Mouse (Mus musculus): ENCODE results near the gene Hoxa11.

Gene Hoxa11

DNA sequence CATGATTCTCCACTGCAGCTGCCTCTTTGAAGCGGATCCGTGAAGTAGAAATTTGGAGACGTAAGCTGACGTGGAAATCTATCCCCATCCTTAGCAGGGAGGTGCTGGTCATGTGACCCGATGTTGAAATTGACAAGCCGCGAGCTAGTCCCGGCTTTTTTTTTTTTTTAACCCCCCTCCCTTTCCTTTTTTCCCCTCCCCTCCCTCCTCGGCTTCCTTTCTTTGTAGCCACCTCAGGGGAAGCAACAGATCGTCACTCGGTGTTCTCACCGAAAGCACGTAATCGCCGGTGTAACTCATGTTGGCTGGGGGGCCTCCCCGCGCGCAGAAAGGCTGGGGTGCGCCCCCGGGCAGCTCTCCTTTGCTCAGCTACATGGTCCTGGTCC, at the start of gene Hoxa11:
Gene Hoxa11, minus strand, starts transcription at position 54 of the 386 bp plus-strand sequence.
- DNase-seq (ENCODE audit: extremely low read depth, low read depth, low spot score): no peak

DNA sequence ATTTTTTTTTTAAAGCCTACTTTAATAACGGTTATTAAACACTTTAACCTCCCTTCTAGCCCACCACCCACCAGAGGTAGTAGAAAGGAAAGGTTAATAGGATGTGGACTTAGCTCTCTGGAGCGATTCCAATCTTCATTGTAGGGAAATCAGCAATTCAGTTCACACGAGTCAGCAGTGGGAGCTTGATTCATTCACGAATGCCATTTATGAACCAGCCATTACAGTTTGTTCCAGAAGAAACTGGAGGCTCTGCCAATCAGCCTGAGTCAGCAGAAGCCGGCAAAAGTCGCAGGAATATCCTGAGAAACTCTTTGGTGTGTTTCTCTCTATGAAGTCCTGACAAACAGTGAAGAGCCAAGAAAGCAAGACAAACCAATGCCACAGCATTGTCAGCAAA, 49.0 kb upstream of the Hoxa11 start:
- no peak for DNase-seq (ENCODE audit: extremely low read depth, low read depth, low spot score)

DNA sequence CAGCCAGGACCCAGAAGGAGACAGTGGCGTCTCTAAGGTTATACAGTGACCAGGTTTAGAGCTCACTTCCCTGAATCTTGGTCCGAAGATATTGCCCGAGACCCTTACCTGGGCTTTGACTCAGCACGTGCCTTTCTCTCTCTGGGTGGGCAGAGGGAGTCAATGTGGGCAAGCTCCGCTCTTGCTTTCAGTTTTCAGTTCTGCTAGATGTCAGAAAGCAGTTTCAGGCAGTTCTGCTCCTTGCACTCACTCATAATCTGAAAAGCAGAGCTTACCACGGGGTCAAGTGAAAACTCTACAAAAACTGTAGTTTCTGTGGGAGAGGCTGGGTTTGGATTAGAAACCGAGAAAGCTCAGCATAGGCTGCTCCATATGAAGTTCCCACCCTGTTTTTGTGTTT, 46.7 kb upstream of the Hoxa11 start:
- no peak for DNase-seq (ENCODE audit: extremely low read depth, low read depth, low spot score)

DNA sequence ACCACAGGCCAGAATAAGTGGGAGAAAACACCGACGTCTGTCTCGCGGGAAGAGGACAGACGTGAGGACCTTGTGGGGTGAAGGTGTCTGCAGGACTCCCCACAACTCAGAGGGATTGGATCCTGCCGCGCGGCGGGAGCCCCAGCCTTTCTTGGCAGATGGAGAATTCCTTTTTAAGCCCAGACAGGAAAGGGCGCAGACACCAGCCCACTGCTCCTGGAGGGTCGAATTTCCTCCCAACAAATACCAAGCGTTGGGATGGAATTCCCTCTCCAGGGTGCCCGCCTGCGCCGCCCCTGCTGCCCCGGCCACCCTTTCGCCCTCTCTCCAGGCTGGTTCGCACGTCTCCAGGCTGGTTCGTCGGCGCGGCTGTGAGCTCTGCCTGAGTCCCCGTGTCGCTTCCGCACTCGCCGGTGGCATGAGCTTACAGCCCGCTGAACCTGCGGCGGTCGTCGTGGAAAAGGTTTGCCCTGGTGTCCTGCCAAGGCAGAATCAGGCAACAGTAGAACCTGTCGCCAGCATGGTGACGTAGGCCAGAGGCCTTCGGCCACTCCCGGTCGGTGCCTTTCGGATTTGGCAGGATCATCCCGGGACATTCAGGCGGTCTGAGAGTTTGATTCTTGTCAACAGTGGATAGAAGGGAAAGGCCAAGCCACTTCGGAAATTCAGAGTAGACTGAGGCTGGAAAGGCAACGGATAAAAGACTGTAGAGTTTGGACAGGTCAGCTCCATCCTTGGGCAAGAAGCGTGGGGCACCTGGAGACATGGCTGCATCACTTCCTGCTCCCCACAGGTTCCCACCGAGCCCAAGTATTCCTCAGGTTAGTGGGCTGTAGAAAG, 45.6 kb upstream of the Hoxa11 start:
- DNase-seq (ENCODE audit: extremely low read depth, low read depth, low spot score): no peak

DNA sequence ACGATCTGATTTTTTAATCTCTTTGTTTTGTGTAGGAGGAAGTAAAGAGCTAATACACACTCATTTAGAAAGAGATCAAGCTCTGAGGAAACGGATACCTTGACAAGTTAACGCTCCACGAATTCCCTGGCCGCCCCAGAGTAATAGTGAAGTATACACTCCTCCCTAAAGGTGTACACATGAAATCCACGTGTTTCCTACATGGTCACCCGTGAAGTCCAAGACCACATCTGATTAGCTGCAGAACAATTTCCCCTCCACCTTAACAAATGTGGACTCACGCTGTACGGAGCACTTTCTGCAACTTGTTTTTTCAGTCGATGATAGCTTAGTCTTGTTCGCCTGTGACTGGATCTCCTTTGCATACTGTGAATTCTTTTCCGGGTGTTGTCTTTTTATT, 44.6 kb upstream of the Hoxa11 start:
- DNase-seq (ENCODE audit: extremely low read depth, low read depth, low spot score): no peak

DNA sequence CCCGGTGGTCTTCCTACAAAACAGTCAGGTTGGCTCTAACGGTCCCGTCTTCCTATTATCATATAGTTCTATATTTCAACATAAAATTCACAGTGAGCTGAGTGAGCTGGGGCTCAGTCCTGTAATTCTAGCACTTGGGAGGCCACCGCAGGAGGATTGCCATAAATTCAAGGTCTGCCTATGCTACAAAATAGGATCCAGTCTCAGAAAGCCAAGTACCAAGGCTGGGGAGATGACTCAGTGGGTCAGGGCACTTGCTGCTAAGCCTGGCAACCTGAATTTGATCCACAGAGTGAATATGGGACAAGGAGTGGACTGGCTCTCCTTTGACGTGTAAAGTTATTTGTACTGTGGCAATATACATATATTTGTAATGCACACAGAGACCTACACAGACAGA, 38.3 kb upstream of the Hoxa11 start:
- no peak for DNase-seq (ENCODE audit: extremely low read depth, low read depth, low spot score)

DNA sequence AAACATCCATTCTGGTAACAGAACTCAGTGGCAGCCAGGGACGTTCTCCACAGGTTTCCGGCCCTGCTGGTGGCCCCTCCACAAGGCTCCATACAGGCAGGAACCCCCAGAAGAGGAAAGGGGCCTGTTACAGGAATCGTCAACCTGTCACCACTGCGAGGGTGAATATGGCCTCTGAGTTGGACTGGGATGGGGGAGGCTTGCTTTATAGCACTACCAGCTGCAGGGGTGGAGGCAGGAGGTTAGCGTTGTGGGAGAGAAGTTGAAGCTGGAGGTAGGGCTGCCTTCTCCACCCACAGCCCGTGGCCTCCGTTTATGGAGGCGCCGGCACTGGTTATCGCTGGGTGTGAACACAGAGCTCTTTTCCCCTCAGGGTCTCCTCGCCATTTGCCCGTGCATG, 35.5 kb upstream of the Hoxa11 start:
- DNase-seq (ENCODE audit: extremely low read depth, low read depth, low spot score): no peak

DNA sequence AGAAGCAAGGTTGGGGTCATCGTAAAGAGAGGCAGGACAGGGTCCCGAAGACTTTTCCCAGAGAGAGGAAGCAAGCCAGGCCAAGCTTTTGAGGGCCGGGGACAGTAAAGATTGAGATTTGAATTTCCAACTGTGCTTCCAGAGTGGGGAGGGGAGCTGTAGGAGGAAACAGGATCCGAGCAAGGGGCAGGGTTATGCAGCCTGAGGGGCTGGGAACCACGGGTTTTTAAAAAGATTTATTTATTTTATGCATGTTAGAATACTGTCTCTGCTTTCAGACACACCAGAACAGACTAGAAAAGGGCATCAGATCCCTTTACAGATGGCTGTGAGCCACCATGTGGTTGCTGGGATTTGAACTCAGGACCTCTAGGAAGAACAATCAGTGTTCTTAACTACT, 31.3 kb upstream of the Hoxa11 start:
- no peak for DNase-seq (ENCODE audit: extremely low read depth, low read depth, low spot score)

DNA sequence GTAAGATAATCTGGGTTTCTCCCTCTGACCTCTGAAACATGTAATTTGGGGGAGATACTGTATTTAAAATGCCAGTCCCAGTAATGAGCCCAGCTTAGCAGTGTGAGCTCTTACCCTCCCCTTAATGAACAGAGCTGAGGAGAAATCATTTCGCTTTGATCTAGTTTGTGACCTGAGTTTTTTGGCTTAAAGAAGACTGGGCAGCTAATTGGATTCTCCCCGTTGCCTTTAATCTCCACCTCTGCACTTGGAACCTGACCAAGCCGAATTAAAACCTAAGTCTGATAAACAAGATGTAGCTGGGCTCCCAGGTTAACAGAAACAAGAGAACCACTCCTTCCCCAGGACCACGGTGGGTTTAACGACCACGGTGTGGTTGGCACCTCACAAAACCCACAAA, 30.8 kb upstream of the Hoxa11 start:
- DNase-seq (ENCODE audit: extremely low read depth, low read depth, low spot score): no peak

DNA sequence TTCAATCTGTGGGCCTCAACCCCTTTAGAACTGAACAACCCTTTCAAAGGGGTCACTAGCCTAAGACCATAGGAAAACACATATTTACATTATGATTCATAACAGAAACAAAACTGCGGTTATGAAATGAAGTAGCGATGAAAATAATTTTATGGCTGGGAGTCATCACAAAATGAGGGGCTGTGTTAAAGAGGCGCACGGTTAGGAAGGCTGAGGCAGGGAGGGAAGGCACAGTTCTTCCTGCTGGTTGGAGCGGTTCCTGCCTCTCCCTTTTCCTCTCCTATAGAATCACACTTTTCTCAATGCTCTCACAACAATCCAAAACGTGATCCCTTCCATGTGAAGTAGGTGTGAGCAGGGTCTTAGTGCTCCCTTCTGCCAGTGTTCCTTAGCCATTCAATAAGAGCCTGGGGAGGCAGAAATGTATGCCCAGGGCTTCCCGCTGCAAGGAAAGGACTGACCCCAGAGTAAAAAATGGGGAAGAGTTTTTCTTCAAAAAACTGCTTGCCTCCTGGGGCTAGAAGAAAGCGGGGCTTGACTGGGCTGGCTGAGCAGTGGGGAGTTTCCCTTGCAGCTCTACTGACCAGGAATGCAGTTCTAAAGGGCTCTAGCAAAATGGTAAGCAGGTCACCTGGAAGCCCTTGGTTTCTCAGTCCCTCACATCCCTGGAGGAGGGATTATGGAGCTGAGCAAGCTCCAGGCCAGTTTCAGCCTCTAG, 30.1 kb upstream of the Hoxa11 start:
- no peak for DNase-seq (ENCODE audit: extremely low read depth, low read depth, low spot score)

DNA sequence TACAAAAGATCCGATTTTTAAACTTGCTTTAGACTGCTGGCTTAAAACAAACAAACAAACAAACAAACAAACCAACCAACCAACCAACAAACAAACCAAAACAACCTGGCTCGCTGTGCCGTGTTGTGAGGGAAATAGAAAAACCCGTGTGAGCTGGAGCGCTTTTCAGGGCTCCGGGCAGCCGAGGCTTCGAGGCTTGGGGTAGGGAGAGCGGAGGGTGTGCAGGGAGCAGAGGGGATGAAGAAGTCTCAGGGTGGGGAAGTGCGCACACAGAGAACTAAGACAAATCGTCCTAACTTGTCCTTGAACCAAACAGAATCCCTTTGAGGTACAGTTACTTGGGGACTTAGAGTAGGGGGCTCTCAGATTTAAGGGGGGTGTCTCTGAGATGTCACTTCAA, 29.0 kb upstream of the Hoxa11 start:
- DNase-seq (ENCODE audit: extremely low read depth, low read depth, low spot score): no peak

DNA sequence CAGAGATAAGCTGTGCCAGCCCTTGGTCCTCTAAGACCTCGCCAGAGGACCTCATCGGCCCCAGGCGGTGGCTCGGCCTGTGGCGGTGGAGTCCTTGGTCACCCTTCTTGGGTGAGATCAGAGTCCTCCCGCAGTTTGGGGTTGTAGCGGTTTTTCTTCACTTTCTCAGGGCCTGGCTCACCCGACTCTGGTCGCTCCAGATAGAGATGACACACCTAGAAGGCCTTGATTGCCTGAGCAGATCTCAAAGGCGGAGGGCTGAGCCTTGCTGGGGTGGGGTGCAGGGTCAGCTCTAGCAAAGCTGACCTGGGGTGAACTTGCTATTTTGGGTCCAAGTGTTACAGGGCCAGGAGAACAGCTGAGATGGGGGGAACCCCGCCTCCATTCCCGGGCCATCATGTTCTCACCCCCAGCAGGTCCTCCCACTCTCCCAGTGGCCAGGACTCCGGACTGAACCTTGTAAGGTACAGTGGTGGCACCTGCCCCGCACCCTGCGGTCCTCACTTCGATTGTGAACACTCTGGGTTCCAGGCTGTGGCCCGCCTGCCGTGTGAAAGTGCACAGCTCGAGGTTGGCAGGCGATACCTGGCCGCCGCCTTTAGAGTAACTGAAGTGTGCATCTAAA, 28.2 kb upstream of the Hoxa11 start:
- DNase-seq (ENCODE audit: extremely low read depth, low read depth, low spot score): no peak

DNA sequence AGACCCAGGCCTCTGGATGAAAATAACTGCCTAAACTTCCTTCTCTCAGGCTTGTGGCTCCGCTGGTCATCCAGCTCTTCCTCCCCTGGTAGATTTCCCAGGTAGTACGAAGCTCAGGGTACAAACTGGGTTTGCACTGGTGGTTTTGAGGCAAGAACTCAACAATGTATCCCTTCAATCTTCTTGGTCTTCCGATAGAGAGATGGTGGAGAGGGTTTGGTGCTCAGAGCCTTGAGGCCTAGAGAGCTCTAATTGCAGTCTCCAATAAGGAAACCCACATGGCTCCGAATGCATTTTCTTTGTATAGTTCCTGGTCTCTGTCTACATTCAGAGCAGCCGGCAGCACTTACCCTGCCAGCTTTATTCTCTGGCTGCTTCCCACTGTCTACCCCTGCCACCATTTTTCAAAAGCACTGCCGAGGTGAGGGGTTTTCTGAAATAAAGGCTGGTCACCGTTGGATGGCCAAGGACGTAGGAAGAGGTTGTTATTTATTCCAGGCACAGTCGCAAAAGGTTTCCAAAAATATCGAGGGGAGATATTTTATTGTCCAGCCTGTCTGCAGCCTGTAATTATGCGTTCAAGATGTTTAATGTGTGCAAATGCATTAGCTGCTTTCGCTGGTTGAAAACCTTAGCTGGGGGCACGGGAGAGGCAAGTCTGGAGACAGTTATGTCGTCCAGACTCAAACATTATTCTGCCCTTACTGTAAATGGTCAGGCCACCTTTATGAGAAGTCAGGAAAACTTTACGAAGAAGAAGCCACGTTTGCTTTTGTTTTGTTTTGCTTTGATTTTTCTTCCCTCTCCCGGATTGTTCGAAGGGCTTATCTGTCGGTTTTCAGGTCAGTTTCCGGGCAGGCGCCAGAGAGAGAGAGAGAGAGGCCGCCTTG, 27.4 kb upstream of the Hoxa11 start:
- no peak for DNase-seq (ENCODE audit: extremely low read depth, low read depth, low spot score)

DNA sequence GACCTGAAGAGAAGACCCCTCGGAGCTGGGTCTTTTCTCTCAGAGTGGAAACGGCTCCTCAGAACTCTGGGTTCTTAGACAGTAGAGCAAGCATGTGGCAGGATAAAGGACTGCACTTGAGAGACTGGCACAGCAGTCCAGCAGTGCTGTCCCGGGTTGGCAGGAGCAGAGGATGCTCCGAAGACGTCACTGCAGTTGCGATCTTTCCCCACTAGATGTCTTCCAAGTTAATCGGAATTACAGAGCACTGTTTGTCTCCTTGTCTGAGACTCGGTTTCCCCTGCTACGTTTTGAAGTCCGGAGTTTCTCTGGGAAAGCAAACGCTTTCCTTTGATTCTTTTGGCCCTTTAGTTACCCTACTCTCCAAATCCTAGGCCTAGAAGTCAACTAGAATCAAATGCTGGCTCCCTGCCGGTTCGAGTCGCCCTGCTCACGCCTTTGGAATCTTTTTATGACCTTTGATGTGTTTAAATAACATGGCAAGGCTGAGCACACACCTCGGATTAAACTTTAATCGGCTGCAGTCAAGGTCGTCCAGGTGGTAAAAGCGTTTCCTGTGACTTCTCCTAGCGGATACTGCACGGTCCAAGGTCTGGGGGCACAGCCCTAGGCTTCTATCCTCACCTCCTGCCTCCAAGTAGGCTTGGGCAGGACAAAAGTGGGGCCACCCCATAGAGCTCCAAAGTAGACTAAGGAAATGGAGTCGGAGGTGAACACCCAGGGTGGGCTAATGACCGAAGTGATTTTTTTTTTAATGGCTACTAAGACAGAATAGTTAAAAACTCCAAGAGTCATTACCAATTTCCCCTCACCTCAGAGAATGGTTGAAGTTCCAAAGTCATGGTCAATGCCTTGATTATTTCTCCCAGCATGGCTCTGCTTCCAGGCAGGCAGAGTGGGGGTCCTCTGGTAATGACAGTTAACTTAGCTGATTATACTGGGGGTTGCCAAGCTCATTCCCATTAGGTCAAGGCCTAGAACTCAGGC, 25.2 kb upstream of the Hoxa11 start:
- no peak for DNase-seq (ENCODE audit: extremely low read depth, low read depth, low spot score)

DNA sequence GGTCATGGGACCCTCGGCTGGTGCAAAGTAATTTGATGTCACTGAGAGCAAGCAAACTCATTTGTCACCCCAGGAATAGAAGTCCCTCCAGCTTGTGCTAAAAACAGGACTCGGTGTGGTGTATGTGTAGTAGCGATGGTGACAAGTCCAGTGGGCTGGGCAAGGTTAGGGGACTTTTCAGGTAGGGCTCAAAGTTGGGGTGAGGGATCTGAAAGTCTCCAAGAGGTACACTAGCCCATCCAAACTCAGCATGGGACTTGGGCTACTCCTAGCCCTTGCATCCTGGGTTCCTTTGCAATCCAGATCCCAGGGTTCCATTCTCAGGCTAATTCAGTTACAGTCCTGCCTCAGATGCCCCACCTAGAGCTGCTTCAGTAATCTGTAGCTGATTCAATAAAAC, 23.1 kb upstream of the Hoxa11 start:
- DNase-seq (ENCODE audit: extremely low read depth, low read depth, low spot score): no peak

DNA sequence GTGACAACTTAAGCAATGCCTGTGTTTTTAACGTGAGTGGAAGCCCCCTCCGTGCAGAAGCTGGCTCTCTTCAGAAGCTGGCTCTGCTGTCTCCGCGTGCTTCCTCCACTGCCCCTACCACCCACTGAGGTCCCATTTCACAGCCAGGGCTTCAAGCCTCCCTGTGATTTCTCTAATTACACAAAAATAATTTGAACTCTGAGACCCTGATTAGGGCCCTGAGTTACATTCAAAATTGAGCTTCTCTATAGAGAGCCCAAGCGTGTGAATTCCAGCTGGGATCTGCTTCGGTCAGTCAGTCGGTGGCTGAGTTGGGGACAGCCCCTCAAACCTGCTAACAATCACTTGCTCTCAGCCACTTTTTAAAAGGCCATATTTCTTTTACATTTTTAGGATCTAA, 22.7 kb upstream of the Hoxa11 start:
- no peak for DNase-seq (ENCODE audit: extremely low read depth, low read depth, low spot score)

DNA sequence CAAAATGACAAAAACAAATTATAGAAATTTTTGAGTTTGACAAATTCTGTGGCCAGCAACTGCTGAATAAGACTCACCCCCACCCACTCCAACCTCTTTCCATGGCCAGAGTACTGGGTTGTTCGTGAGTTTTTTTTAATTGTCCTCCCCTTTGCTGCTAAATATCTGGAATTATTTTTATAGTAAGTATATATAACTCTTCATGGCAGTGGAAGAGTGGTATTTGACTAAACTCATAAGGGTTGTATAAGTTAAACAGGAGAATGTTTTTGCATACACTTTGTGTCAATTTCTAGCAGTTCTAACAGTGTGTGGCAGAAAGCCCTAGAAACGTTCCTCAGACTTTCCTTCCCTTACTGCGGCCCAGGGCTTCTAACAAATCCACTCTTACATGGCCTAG, 22.1 kb upstream of the Hoxa11 start:
- no peak for DNase-seq (ENCODE audit: extremely low read depth, low read depth, low spot score)

DNA sequence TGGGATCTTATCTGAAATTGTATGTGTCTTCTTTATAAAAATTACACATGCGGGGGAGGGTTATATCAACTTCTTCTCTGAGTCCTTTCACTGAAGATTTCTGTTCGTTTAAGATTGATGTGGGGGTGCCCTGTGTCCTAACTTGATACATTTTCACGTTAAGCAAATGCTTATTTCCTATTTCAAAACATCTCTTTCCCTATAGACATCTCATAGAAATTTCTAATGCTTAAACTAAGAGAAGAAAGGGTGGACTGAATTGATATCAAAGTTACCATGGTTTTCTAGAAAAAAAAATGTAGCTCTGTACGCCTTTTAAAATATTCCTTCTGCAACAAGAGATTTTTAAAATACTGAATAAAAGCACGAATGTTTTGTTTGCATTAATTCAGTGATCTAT, 21.6 kb upstream of the Hoxa11 start:
- no peak for DNase-seq (ENCODE audit: extremely low read depth, low read depth, low spot score)

DNA sequence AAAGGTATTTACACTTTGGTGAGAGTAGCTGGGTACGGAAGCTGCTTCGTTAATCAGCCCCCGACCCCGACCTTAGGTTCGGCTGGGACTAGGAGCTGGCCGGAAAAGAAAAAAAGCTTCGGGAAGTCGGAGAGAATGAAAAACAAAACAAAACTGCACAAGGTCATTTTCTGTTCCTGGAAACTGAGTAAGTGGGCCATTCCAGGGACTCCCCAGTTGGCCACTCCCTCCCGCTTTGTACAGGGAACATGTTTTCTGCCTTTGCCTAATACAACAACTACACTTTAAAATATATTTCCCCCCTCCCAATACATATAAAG, 21.0 kb upstream of the Hoxa11 start:
- no peak for DNase-seq (ENCODE audit: extremely low read depth, low read depth, low spot score)

Data from fat pad, adult 2 months (tissue).